Mouse (Mus musculus) CH12.LX (cell line): ENCODE results near the gene Atp7a. TPM values are rescaled to one million over a fixed set of nuclear protein-coding genes. Genes with fewer than 3 reads are reported as not detected.
A peak's percentile ranks its signal among the peaks of the same experiment; 100 is the strongest.

Experiments used
- DNase-seq: peaks from one replicate; pipeline ENCODE4 v3.0.0-alpha.2; 2013; ENCODE audit errors: extremely low read depth
- H3K27ac ChIP-seq: 2 replicates; pipeline ENCODE4 v1.5.1; 2012; ENCODE audit warnings: low read depth, mild to moderate bottlenecking, control low read depth, moderate library complexity; ENCODE audit not compliant: insufficient read depth
- H3K27me3 ChIP-seq: replicated peaks from 2 replicates; pipeline ENCODE3; 2012; ENCODE audit warnings: inconsistent platforms
- H3K36me3 ChIP-seq, 2 experiments: replicated peaks in 1 of 2; 2 replicates each; pipeline versions ENCODE3 to v1.6.1; 2012; ENCODE audit warnings: inconsistent platforms in 1 of 2, low read length in 1 of 2, mild to moderate bottlenecking in 1 of 2, mixed read lengths in 1 of 2, moderate library complexity in 1 of 2; ENCODE audit not compliant: control insufficient read depth in 1 of 2, insufficient read depth in 1 of 2
- H3K4me1 ChIP-seq, 2 experiments: 2 replicates each; pipeline ENCODE4 v1.6.1; 2012; ENCODE audit warnings: inconsistent platforms in 1 of 2, moderate library complexity in 1 of 2; ENCODE audit not compliant: insufficient read depth in 2 of 2, control insufficient read depth in 1 of 2
- H3K4me2 ChIP-seq: 2 replicates; pipeline ENCODE4 v1.6.1; 2012; ENCODE audit warnings: low read depth, mild to moderate bottlenecking, control low read depth; ENCODE audit not compliant: poor library complexity, insufficient read depth, severe bottlenecking
- H3K4me3 ChIP-seq, 3 experiments: fragments of 150-350 bp in 1 of 3; sonication (generic) in 1 of 3; replicated peaks in 1 of 3; 2 replicates each; pipeline versions ENCODE3 to v1.5.1; 2011 to 2012; ENCODE audit warnings: low read depth in 2 of 3, low read length in 2 of 3, mild to moderate bottlenecking in 2 of 3, moderate library complexity in 2 of 3, control low read depth in 1 of 3, improper control_type of control experiment in 1 of 3, inconsistent platforms in 1 of 3, mixed read lengths in 1 of 3; ENCODE audit not compliant: poor library complexity in 1 of 3
- H3K79me2 ChIP-seq: replicated peaks from 2 replicates; pipeline ENCODE4 v1.6.1; 2012; ENCODE audit warnings: mild to moderate bottlenecking, moderate library complexity; ENCODE audit not compliant: control insufficient read depth, poor library complexity, insufficient read depth, severe bottlenecking; ENCODE audit errors: extremely low read depth
- H3K9ac ChIP-seq: 2 replicates; pipeline ENCODE4 v1.6.1; 2012; ENCODE audit warnings: low read depth, mild to moderate bottlenecking, control low read depth, moderate library complexity; ENCODE audit not compliant: insufficient read depth
- H3K9me3 ChIP-seq: replicated peaks from 2 replicates; pipeline ENCODE3; 2012; ENCODE audit warnings: low read length, inconsistent platforms, mixed read lengths
- CHD2 ChIP-seq: IDR thresholded peaks from 2 replicates; pipeline ENCODE4 v1.6.1; 2011; ENCODE audit warnings: low read length, improper control_type of control experiment
- E2F4 ChIP-seq: IDR thresholded peaks from 2 replicates; pipeline ENCODE4 v1.6.1; 2011; ENCODE audit warnings: low read depth, low read length, improper control_type of control experiment; ENCODE audit not compliant: insufficient replicate concordance
- ELF1 ChIP-seq: IDR thresholded peaks from 2 replicates; pipeline ENCODE4 v1.6.1; 2014; ENCODE audit warnings: low read depth, mild to moderate bottlenecking, inconsistent platforms, low read length, improper control_type of control experiment
- EP300 ChIP-seq: IDR thresholded peaks from 2 replicates; pipeline ENCODE4 v1.6.1; 2011; ENCODE audit warnings: low read length, improper control_type of control experiment
- ETS1 ChIP-seq: conservative IDR thresholded peaks from 2 replicates; pipeline ENCODE4 v1.6.1; 2012; ENCODE audit warnings: low read depth, mild to moderate bottlenecking, inconsistent platforms, low read length, improper control_type of control experiment, moderate library complexity
- JUND ChIP-seq: conservative IDR thresholded peaks from 2 replicates; pipeline ENCODE4 v1.6.1; 2011; ENCODE audit warnings: low read depth, low read length, improper control_type of control experiment
- KAT2A ChIP-seq: IDR thresholded peaks from 2 replicates; pipeline ENCODE4 v1.6.1; 2012; ENCODE audit warnings: low read length, improper control_type of control experiment, inconsistent platforms; ENCODE audit not compliant: insufficient replicate concordance
- MAX ChIP-seq: IDR thresholded peaks from 2 replicates; pipeline ENCODE4 v1.6.1; 2011; ENCODE audit warnings: low read length, improper control_type of control experiment
- MAZ ChIP-seq: IDR thresholded peaks from 2 replicates; pipeline ENCODE4 v1.6.1; 2012; ENCODE audit warnings: low read depth, mild to moderate bottlenecking, inconsistent platforms, low read length, improper control_type of control experiment, moderate library complexity
- NELFE ChIP-seq: IDR thresholded peaks from 2 replicates; pipeline ENCODE4 v1.6.1; 2011; ENCODE audit warnings: low read depth, low read length, improper control_type of control experiment
- SMC3 ChIP-seq: IDR thresholded peaks from 2 replicates; pipeline ENCODE4 v1.6.1; 2011; ENCODE audit warnings: low read depth, low read length, improper control_type of control experiment
- TBP ChIP-seq: conservative IDR thresholded peaks from 2 replicates; pipeline ENCODE4 v1.6.1; 2011; ENCODE audit warnings: low read depth, low read length, improper control_type of control experiment
- TCF12 ChIP-seq: IDR thresholded peaks from 2 replicates; pipeline ENCODE4 v1.6.1; 2014; ENCODE audit warnings: low read depth, mild to moderate bottlenecking, inconsistent platforms, low read length, improper control_type of control experiment
- ZC3H11A ChIP-seq: IDR thresholded peaks from 2 replicates; pipeline ENCODE4 v1.6.1; 2012; ENCODE audit warnings: low read depth, mild to moderate bottlenecking, inconsistent platforms, low read length, improper control_type of control experiment
- ZNF384 ChIP-seq: IDR thresholded peaks from 2 replicates; pipeline ENCODE4 v1.6.1; 2012; ENCODE audit warnings: low read depth, low read length, improper control_type of control experiment, inconsistent platforms
- dilution Hi-C: fragments of 300-500 bp; cut with MboI; formaldehyde crosslinking; loops from 2 replicates; pipeline ENCODE4 v1.14.3; 2020; ENCODE audit warnings: low sequenced_read_pairs; ENCODE audit not compliant: extremely low pct_unique_long_range_greater_than_20kb, extremely low pct_ligation_motif_present
- in situ Hi-C: fragments of 300-500 bp; cut with MboI; formaldehyde crosslinking; loops from 3 replicates; pipeline ENCODE4 v1.14.3; 2019; ENCODE audit warnings: low sequenced_read_pairs, low pct_ligation_motif_present, low pct_unique_long_range_greater_than_20kb, mixed read lengths
- polyA plus RNA-seq: library from polyadenylated mRNA; unstranded; fragments of >175 nt; gene quantifications from 2 replicates; pipeline ENCODE4 v1.2.1, GENCODE M21; 2012; ENCODE audit warnings: low read depth; ENCODE audit not compliant: insufficient read length
- total RNA-seq, 2 experiments: library from RNA; depleted of rRNA; stranded (reverse); fragments of 300-350 nt in 1 of 2; fragments of >200 nt in 1 of 2; gene quantifications; 2 replicates each; pipeline ENCODE4 v1.2.3; 2012 to 2014

The Atp7a gene
- total and polyA plus RNA-seq, 3 experiments = 2.2 to 5.4 (median 4.0) TPM

DNA sequence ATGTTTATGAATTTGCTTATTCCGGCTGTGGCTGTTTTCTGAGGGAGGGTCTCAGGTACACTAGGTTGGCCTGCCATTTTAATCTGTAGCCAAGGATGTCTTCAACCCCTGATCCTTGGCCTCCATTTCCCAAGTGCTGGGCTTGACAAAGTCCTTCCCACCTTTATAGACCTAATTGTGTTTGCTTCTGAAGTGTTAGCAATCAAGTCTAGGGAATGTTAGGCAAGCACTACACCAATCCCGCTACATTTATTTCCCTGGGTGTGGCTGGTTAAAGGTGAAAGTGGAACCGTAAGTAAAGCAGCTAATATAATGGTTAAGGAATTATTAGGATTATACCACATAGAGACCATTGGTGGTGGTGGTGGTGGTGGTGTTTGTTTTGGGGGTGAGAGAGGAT, 10.0 kb upstream of the Atp7a start:
- dilution Hi-C loops = no loop called here
- no peak for DNase-seq
- peaks cover 16% of the 10 kb centered on the region for H3K79me2 ChIP-seq
- in situ Hi-C loops = loop anchor here (5.0 to 10.0 kb wide), 2 partner anchors 92 to 150 kb away; partner anchors contain the start of gene Atrx
- no peak for TF ChIP-seq TCF12
- TF ChIP-seq ETS1 = no peak
- TF ChIP-seq ZC3H11A = no peak
- no peak for TF ChIP-seq ELF1
- no peak for TF ChIP-seq NELFE
- TF ChIP-seq JUND = no peak
- TF ChIP-seq KAT2A = no peak
- TF ChIP-seq E2F4 = no peak
- no peak for TF ChIP-seq MAX
- no peak for TF ChIP-seq ZNF384
- TF ChIP-seq CHD2 = no peak
- TF ChIP-seq EP300 = no peak
- no peak for TF ChIP-seq SMC3
- H3K4me1 ChIP-seq = peaks cover 0 to 4% of the 10 kb centered on the region in 2 experiments; a peak in 2 of 4 replicates
- H3K27ac ChIP-seq = no peak overlapping the region
- peaks cover 17 to 23% of the 10 kb centered on the region in 2 experiments for H3K36me3 ChIP-seq
- H3K4me3 ChIP-seq = peak overlapping the region in 1 of 3 experiments; percentile 62
- H3K27me3 ChIP-seq = no peaks in the 10 kb centered on the region
- H3K4me2 ChIP-seq = no peak overlapping the region
- H3K9me3 ChIP-seq = no peaks in the 10 kb centered on the region
- H3K9ac ChIP-seq = peak overlapping the region; percentile 81; the same call in 1 of the 2 replicates

GRCm38 (mm10) chrX:106017516-106017915, 9.6 kb upstream of the Atp7a start:
- Histone ChIP-seq H3K36me3 (peaks cover 17 to 24% of the 10 kb centered on the region in 2 experiments), H3K79me2 (peaks cover 16% of the 10 kb centered on the region), H3K9me3 (no peaks in the 10 kb centered on the region), H3K9ac (no peak overlapping the region; the same call in 1 of the 2 replicates), H3K4me1 (peaks cover 0 to 4% of the 10 kb centered on the region in 2 experiments; a peak in 2 of 4 replicates), H3K27me3 (no peaks in the 10 kb centered on the region), H3K4me3 (peak overlapping the region in 1 of 3 experiments; percentile 62), H3K4me2 (no peak overlapping the region), H3K27ac (no peak overlapping the region)
- in situ Hi-C loops = loop anchor here (5.0 to 10.0 kb wide), 2 partner anchors 93 to 150 kb away; partner anchors contain the start of gene Atrx
- dilution Hi-C loops = no loop called here
- TF ChIP-seq TBP (peak; percentile 54; the same call in 1 of the 2 replicates), MAZ (no peak)
- DNase-seq = no peak
